Mouse (Mus musculus): ENCODE measurements around the gene Tsen34.
"Not testable (repeated sequence)": the region's sequence is repeated elsewhere in the genome, so short reads cannot be mapped to it uniquely, and the experiment has no call there.

Tsen34 gene

DNA sequence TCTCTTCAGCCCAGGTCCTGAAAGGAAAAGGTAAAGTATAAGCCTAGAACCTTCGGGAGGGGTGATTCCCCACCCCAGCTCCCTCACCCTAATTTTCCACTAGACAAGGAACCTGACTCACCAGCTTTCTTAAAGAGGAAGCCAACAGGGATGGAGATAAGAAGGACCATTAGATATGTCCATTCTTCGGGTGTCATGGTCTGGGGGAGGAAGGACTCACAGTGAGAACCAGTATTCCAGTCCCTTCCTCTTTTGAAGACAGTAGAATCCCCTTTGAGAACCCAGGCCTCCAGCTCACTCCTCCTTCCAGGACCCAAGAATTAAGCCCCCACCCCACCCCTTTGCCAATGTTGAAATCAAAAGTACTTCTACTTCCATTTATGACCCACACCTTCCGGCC lies 744 bp upstream of the Tsen34 start:
- no peak for DNase-seq

DNA sequence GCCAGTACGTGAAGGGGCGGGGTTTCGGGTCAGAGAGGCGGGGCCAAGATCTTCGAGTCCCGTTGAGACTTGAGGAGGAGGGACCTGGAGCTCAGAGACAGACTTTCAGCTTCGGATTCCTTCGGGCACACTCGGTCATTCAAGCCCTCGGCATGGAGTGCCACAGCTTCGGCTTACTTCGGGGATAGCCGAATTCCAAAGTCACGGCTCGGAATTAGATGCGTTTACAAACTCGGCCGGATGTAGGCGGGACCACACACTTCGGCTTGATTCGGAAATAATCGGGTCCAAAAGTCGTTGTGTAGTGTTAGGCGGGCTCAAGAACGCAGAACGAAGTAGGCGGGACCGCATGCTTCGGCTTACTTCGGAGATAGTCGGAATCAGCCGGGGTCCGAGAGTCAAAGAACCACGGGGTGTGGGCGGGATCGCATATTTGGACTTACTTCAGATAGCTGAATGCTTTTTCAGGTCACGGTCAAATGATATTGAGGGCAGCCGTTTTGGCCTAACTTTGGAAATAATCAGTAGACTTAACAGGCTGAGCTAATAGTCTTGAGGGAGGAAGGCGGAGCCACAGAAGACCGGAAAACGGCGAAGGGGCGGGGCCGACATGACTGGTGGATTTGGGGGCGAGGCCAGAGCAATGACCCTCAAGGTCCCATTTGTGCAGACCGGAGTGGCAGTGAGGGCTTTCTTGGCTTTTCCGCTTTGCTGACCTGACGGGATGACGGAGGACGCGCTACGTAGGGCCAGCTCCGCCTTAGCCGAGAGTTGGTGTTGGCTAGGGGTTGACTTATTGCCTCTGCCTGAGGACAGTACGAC lies 535 bp downstream of the Tsen34 start, which contains the start of gene Mboat7:
Gene Mboat7, minus strand, starts transcription at position 537 of the 822 bp plus-strand sequence.
- peak; percentile 98 for DNase-seq

- DNase-seq: no peak
Measured at GRCm38 (mm10) chr7:3693809-3694075, 1.1 kb downstream of the Tsen34 start.

DNA sequence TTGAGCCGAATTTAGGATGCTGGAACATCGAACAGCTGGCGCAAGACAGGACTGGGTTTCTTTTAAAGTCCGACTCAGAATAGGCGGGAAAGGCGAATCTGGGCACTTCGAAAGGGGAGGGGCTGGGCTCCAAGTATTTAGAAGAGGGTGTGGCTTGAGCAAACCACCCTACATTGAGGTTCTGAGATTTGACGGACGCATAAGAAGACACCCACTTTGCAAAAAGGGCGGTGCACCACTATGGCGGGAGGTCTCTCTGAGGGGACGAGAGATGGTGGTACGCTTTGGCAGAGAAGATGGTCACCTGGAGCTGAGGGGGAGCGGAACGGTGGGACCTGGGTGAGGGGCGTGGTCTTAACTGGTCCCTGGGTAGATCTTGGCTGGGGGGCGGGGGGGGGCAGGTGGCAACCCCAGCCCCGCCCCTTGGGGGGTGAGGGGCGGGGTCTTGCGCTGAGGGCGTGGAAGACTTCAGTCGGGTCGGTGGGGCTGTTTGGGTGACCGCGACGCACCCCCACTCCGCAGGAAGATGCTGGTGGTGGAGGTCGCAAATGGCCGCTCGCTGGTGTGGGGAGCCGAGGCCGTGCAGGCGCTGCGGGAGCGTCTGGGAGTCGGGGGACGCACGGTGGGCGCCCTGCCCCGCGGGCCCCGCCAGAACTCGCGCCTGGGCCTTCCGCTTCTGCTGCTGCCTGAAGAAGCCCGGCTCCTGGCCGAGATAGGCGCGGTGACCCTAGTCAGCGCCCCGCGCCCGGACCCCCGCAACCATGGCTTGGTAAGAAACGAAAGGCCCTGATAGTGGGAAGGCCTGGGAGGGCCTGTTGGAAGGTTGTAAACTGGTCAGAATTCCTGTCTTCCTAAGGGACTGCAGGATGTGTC lies 1.6 kb downstream of the Tsen34 start:
- DNase-seq: peak; percentile 68

DNA sequence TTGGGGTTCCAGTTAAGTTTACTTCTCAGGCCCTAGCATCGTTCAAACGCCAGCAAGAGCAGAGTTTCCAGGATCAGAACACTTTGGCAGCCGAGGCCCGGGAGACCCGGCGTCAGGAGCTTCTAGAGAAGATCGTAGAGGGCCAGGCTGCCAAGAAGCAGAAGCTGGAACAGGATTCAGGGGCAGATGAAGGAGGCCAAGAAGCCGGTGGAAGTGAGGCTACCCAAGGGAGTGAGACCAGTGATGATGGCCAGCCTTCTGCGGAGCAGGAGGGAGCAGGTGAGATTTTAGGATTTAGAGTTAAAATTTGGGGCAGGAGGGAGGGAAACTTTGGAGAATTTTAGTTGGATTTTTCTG lies 2.3 kb downstream of the Tsen34 start:
- DNase-seq: not testable (repeated sequence)

DNA sequence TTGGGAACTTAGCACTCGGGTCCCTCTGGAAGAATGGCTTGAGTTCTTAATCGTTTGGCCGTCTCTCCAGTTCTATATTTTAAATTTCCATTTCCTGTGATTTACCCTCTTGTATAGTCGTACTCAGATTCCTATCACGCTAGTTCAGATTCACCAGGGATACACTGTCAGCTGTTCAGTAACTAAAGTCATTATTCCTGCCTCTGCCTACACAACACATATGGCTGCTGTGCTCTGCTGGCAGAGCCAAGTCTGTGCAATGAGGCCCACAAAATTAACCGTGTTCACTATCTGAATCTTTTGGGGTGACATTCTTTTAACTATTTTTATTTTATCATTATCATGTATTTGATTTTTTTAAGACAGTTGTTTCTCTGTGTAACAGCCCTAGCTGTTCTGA lies 5.8 kb downstream of the Tsen34 start:
- peak; percentile 75 for DNase-seq

- no peak for DNase-seq
Measured at GRCm38 (mm10) chr7:3703148-3703878, 10.7 kb downstream of the Tsen34 start.

GRCm38 (mm10) chr7:3703879-3704441 lies 11.3 kb downstream of the Tsen34 start, which contains the start of gene Rps9:
Gene Rps9 (plus strand): TSS chr7:3703993.
- DNase-seq: peak; percentile 97

GRCm38 (mm10) chr7:3704475-3704874 lies 11.8 kb downstream of the Tsen34 start:
- DNase-seq: no peak

GRCm38 (mm10) chr7:3705461-3705860 lies 12.8 kb downstream of the Tsen34 start:
- not testable (repeated sequence) for DNase-seq

GRCm38 (mm10) chr7:3705911-3706310 lies 13.2 kb downstream of the Tsen34 start:
- no peak for DNase-seq

- DNase-seq: no peak
Measured at GRCm38 (mm10) chr7:3706343-3706934, 13.8 kb downstream of the Tsen34 start.

- peak; percentile 60 for DNase-seq
Measured at GRCm38 (mm10) chr7:3707027-3707426, 14.4 kb downstream of the Tsen34 start.

DNA sequence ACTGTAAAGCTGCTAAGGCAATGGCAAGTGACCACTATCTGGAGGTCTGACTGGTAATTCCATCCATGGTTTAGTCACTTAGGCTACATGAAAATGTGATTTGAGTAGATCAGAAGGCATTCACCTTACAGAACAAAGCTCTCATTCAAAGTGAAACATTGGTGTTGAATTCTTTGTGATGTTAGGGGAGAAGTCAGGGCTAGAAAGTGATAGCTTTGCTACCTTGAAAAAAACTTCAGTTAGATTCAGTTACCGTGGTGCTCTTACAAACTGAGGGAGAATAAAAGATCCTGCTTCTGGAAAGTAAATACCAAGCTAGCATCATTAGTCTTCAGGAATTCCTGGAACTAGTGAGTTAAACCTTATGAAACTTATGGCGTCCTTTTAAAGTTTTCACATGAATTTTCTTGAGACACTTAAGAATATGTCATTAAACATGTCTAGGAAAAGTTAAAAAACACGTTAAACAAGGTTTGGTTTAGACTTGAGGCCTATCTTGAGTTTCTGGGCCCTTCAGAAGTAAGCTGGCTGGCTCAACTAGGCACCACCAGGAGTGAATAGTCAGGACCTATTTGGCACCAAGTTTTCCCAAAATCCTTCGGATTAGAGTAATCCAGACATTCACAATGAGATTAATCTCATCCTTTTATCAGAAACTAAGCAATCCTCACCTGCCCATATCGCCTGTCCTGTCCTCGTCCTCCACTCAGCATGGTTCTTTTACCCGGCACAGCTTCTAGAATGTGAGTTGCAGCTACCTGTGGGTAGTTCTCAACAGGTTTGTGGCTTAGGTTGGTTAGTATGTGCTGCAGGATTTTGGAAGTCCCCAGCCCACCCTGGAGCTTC lies 15.1 kb downstream of the Tsen34 start:
- DNase-seq: no peak

DNA sequence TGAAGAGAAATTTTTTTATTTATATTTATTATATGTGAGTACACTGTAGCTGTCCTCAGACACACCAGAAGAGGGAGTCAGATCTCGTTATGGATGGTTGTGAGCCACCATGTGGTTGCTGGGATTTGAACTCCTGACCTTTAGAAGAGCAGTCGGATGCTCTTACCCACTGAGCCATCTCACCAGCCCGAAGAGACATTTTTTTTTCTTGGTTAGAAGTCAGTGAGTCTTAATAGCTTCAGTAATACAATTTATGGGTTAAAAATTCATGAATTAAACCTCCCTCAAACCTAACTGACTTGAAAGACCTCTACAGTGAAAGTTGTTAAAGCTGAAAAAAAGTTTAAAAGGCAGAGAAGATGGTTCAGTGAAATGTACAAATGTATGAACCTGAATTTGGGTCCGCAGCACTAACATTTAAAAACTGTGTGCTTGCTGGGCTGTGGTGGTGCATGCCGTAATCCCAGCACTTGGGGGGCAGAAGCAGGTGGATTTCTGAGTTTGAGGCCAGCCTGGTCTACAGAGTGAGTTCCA lies 15.9 kb downstream of the Tsen34 start:
- not testable (repeated sequence) for DNase-seq

DNA sequence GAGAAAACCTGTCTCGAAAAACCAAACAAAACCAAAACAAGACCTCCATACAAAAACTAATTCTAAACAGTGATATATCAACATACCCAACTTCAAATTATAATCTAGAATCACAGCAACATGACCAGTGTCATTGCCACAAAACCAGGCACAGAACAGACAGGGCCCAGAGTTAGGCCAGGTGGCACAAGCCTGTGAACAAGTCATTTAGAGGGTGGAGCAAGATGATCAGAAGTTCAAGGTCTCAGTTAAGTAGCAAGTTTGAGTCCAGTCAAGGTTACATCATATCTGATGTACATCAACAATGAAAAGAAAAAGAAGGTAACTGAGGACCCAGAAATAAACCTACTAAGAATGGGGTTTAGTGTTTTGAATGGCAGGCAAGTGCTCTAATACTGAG lies 16.3 kb downstream of the Tsen34 start:
- no peak for DNase-seq

DNA sequence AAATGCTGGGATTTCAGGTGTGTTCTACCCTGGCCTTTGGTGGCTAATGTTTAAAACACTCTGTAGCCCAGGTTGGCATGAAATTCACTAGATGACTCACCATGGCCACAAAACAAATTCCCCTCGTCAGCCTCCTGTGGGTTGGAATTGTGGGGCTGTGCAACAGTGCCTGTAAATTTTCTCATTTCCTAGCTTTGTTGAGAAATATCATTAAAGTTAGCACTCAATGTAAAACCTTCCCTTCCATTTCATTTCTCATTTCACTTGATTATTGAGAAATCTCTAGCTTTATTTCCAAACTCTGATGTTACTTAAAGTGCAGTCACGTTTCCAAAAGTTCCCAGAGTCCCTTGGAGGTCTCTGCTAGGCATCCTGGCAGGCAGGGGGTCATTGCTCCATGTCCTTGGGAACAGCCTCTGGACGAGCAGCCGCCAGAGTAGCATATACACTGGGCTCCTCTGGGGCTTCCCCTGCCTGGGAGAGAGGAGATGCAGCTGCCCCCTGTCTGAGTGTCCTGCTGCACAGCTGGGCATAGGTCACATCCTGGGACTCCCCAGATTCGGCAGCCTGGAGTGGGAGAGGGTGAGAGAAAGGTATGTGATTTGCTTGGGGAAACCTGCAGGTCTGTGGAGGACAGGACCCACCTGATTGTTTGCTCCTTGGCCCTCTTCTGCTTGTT lies 19.7 kb downstream of the Tsen34 start:
- no peak for DNase-seq

DNA sequence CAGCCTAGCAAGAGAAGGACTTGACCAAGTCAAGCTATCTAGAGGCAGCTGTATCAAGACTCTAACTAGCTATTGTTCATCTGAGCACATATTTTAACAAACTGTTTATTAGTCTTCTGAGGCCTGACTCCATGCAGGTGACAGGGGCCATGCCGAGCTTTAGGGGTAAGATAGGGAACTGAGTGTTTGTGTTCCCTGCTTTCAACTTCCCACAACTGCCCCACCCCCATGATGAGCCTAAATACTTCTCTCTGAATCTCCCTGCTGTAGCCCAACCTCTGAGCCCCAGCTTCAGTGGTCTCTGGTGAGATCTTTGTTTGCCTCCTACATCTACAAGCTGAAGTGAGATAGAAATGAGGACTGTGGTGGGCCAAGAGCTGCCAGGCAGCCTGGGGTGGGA lies 22.6 kb downstream of the Tsen34 start:
- DNase-seq: no peak

GRCm38 (mm10) chr7:3720268-3720667 lies 27.6 kb downstream of the Tsen34 start, which contains the start of gene Pirb:
Gene Pirb (minus strand): TSS chr7:3720391.
- DNase-seq: not testable (repeated sequence)

- not testable (repeated sequence) for DNase-seq
Measured at GRCm38 (mm10) chr7:3725459-3725858, 32.8 kb downstream of the Tsen34 start.

DNA sequence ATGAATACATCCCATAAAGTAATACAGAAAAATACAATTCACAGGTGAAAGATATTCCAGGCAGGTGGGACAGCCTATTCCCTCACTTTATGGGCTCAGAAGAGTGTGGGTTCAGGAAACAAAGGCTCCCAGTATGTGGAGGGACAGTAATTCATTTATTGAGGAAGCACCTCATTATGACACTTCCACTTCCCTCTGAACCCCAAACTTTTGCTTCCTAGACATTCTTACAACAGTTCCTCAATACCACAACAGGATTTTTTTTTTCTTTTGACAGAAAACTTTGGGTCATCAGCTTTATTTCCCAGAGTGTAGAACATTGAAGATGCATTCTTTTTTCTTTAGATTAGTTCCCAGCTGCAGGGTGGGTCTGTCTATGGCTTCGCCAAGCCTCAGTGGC lies 40.0 kb downstream of the Tsen34 start:
- DNase-seq: not testable (repeated sequence)

All from layer of hippocampus, adult 9-11 months (tissue).